Mouse (Mus musculus) stomach, postnatal 0 days (tissue): ENCODE measurements around the gene Arhgef2.

Experiments used
- CTCF ChIP-seq: IDR thresholded peaks from 2 replicates; pipeline ENCODE4 v1.5.1; 2016; ENCODE audit warnings: antibody characterized with exemption, low read depth, mild to moderate bottlenecking, moderate library complexity
- EP300 ChIP-seq: optimal IDR thresholded peaks from 2 replicates; pipeline ENCODE3; 2016; ENCODE audit warnings: antibody characterized with exemption

GRCm38 (mm10) chr3:88627535-88627934, 21.8 kb downstream of the Arhgef2 start:
- TF ChIP-seq CTCF (no peak), EP300 (no peak)
